17 mouse cellular contexts compared by ENCODE assay signal in genomic region chr13:84569371-84569770, GRCm38 (mm10).
DNase-seq lines count a peak whose midpoint lies in the region; ATAC-seq lines count a peak whose summit lies in the region.
"Had no signal": no experiment of that assay in that cellular context is flagged by ENCODE, and none has a peak within 500 bp of the region (broad histone marks: within the 10 kb centered on the region; RNA-seq: fewer than 3 reads in every experiment).

No protein-coding gene starts in this region.

- no peak overlapping the region for H3K9ac ChIP-seq in midbrain, embryonic 13.5 days (replicated peaks)
- H3K9ac ChIP-seq in midbrain, embryonic 15.5 days = no peak overlapping the region
- H3K9ac ChIP-seq in forebrain, embryonic 16.5 days (replicated peaks; ENCODE audit: low read depth, low read length) = no peak overlapping the region
- no peak overlapping the region for H3K9ac ChIP-seq in hindbrain, embryonic 16.5 days (ENCODE audit: low read depth, low read length)
- H3K9ac ChIP-seq: limb, embryonic 15.5 days; liver, postnatal 0 days had no signal

- ATAC-seq in midbrain, embryonic 13.5 days = no peak
- ATAC-seq in midbrain, embryonic 15.5 days (replicated peaks) = no peak
- peak; percentile 9 for ATAC-seq in forebrain, embryonic 16.5 days
- peak; percentile 10; the same call in 1 of the 2 replicates for ATAC-seq in hindbrain, embryonic 16.5 days
- ATAC-seq: activated CD4-positive, CD25-positive, alpha-beta regulatory T cell, adult 4 months; liver, postnatal 0 days had no signal

- no peaks in the 10 kb centered on the region for H3K36me3 ChIP-seq in midbrain, embryonic 13.5 days
- H3K36me3 ChIP-seq in midbrain, embryonic 15.5 days (replicated peaks) = no peaks in the 10 kb centered on the region
- no peaks in the 10 kb centered on the region for H3K36me3 ChIP-seq in forebrain, embryonic 16.5 days (ENCODE audit: control insufficient read depth, insufficient read depth)
- no peaks in the 10 kb centered on the region for H3K36me3 ChIP-seq in hindbrain, embryonic 16.5 days (ENCODE audit: control insufficient read depth, insufficient read depth, low read length)
- H3K36me3 ChIP-seq: limb, embryonic 15.5 days had no signal

- H3K4me2 ChIP-seq in midbrain, embryonic 13.5 days (replicated peaks) = no peak overlapping the region
- no peak overlapping the region for H3K4me2 ChIP-seq in midbrain, embryonic 15.5 days
- no peak overlapping the region for H3K4me2 ChIP-seq in forebrain, embryonic 16.5 days (ENCODE audit: low read length)
- H3K4me2 ChIP-seq in hindbrain, embryonic 16.5 days (ENCODE audit: low read length) = no peak overlapping the region
- H3K4me2 ChIP-seq: limb, embryonic 15.5 days had no signal

- H3K4me1 ChIP-seq in midbrain, embryonic 13.5 days (replicated peaks) = peaks cover 45% of the 10 kb centered on the region
- H3K4me1 ChIP-seq in midbrain, embryonic 15.5 days = peaks cover 8% of the 10 kb centered on the region; the same call in 1 of the 2 replicates
- H3K4me1 ChIP-seq in forebrain, embryonic 16.5 days (replicated peaks; ENCODE audit: control insufficient read depth, insufficient read depth, low read length) = peaks cover 27% of the 10 kb centered on the region
- no peaks in the 10 kb centered on the region; the same call in 1 of the 2 replicates for H3K4me1 ChIP-seq in hindbrain, embryonic 16.5 days (ENCODE audit: control insufficient read depth, insufficient read depth, low read depth, low read length)
- H3K4me1 ChIP-seq: limb, embryonic 15.5 days had no signal

- no peaks in the 10 kb centered on the region for H3K27me3 ChIP-seq in midbrain, embryonic 13.5 days
- H3K27me3 ChIP-seq in midbrain, embryonic 15.5 days (replicated peaks) = no peaks in the 10 kb centered on the region
- no peaks in the 10 kb centered on the region for H3K27me3 ChIP-seq in forebrain, embryonic 16.5 days (replicated peaks; ENCODE audit: control insufficient read depth, insufficient read depth, low read length)
- no peaks in the 10 kb centered on the region for H3K27me3 ChIP-seq in hindbrain, embryonic 16.5 days (replicated peaks; ENCODE audit: control insufficient read depth, insufficient read depth, low read length)
- H3K27me3 ChIP-seq: limb, embryonic 15.5 days had no signal

- H3K4me3 ChIP-seq in midbrain, embryonic 13.5 days (replicated peaks) = no peak overlapping the region
- no peak overlapping the region for H3K4me3 ChIP-seq in midbrain, embryonic 15.5 days
- no peak overlapping the region for H3K4me3 ChIP-seq in forebrain, embryonic 16.5 days (replicated peaks; ENCODE audit: low read length)
- no peak overlapping the region for H3K4me3 ChIP-seq in hindbrain, embryonic 16.5 days (ENCODE audit: low read length)
- H3K4me3 ChIP-seq: limb, embryonic 15.5 days had no signal

- no peaks in the 10 kb centered on the region for H3K9me3 ChIP-seq in midbrain, embryonic 13.5 days
- H3K9me3 ChIP-seq in midbrain, embryonic 15.5 days = no peaks in the 10 kb centered on the region
- H3K9me3 ChIP-seq in forebrain, embryonic 16.5 days (ENCODE audit: control insufficient read depth, low read length) = no peaks in the 10 kb centered on the region
- H3K9me3 ChIP-seq in hindbrain, embryonic 16.5 days (ENCODE audit: control insufficient read depth, low read length) = no peaks in the 10 kb centered on the region
- H3K9me3 ChIP-seq: limb, embryonic 15.5 days had no signal

- H3K27ac ChIP-seq in midbrain, embryonic 13.5 days = 0 out of 2 replicates have a peak overlapping the region, but pooled peaks have one; percentile 12
- H3K27ac ChIP-seq in midbrain, embryonic 15.5 days = no peak overlapping the region
- H3K27ac ChIP-seq in forebrain, embryonic 16.5 days (ENCODE audit: low read length) = peak overlapping the region; percentile 84
- H3K27ac ChIP-seq in hindbrain, embryonic 16.5 days (ENCODE audit: low read depth, low read length) = no peak overlapping the region
- H3K27ac ChIP-seq: limb, embryonic 15.5 days had no signal

- DNase-seq in cerebellum, postnatal 10 days = peak; percentile 59 to 65
- DNase-seq in cerebellum, postnatal 4 days (ENCODE audit: low spot score in 2 of 2) = no peak
- DNase-seq in embryo, embryonic 11 days = no peak
- DNase-seq in adrenal gland, postnatal 25 days = no peak
- DNase-seq: adrenal gland, postnatal 36 days; cerebellum, postnatal 36 days; kidney, adult 2 months; liver, postnatal 0 days; lung, postnatal 36 days; right cerebral cortex, postnatal 14 days; thymus, postnatal 36 days had no signal

Comparison
In these comparisons a context has a peak if more than half of its experiments do, and no peak if none do; other contexts are left out.
1. DNase-seq: peak in cerebellum, postnatal 10 days (2 of 2); none in cerebellum, postnatal 4 days (0 of 2), embryo, embryonic 11 days (single experiment) and adrenal gland, postnatal 25 days (single experiment).
2. H3K27ac ChIP-seq: peak in midbrain, embryonic 13.5 days (single experiment) and forebrain, embryonic 16.5 days (single experiment); none in midbrain, embryonic 15.5 days (single experiment) and hindbrain, embryonic 16.5 days (single experiment).
3. ATAC-seq: peak in forebrain, embryonic 16.5 days (single experiment) and hindbrain, embryonic 16.5 days (single experiment); none in midbrain, embryonic 13.5 days (single experiment) and midbrain, embryonic 15.5 days (single experiment).